Comparison of ENCODE assay signal across 8 mouse cellular contexts in the genomic region with DNA sequence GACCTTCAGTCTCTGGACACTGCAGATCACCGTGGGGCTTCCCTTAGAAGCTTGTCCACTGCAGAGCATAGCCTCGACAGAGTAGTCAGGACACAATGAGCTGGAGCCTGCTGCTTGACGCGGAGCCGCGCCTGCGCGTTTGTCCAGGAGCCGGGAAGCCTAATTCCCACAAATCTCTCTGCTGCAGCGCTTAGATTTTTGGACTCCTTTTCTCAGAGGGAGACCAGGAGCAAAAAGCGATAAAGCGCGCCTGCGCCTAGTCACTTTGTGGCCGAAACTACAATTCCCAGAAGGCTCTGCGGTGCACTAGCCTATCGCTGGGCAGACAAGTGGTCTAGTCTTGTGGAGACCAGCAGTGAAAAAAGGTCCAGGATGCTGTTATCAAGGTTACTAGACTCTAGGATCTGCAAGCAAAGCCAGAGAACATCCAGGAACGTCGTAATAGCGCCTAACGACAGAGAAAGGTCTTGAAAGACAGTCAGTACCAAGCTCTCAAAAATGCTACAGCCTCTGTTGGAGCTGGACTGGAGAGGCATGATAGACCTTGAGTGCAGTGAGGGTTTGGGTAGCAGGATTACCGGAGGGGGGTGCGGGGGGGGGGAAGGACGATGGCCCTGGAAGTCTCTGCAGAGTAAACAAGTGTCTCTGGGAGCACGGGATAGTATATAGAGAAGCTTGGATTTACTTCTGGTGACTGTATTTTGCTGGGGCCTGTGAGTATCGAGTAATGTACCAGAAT. TPM values are rescaled to one million over a fixed set of nuclear protein-coding genes. Genes with fewer than 3 reads are reported as not detected.
DNase-seq lines count a peak whose midpoint lies in the region; ATAC-seq and TF ChIP-seq lines count a peak whose summit lies in the region.

TSS of gene Zfp454 (minus strand) at position 262 of the 739 bp plus-strand sequence.

- in situ Hi-C loops in ES-E14 (cut with MboI; ENCODE audit: low sequenced_read_pairs in 2 of 2, unreplicated experiment in 2 of 2) = no loop called here

- H3K27me3 ChIP-seq in forebrain, postnatal 0 days (ENCODE audit: insufficient read depth, low read length) = no peaks in the 10 kb centered on the region
- H3K27me3 ChIP-seq in liver, embryonic 13.5 days = no peaks in the 10 kb centered on the region
- H3K27me3 ChIP-seq in neural tube, embryonic 15.5 days (replicated peaks) = no peaks in the 10 kb centered on the region

- WGBS in forebrain, postnatal 0 days = 6% methylated on average over 26 of the region's 26 CpGs
- 6% methylated on average over 26 of the region's 26 CpGs for WGBS in large intestine, adult 2 months
- WGBS in liver, embryonic 13.5 days (ENCODE audit: insufficient replicate concordance) = 7% methylated on average over 26 of the region's 26 CpGs
- whole genome bisulfite sequencing in neural tube, embryonic 15.5 days = 6% methylated on average over 26 of the region's 26 CpGs

- H3K4me3 ChIP-seq in ES-E14 (ENCODE audit: insufficient read depth in 1 of 2, low read depth in 1 of 2, low read length in 2 of 2, poor library complexity in 1 of 2, severe bottlenecking in 1 of 2) = peak within 1 kb of the TSS; percentile 50 to 71
- H3K4me3 ChIP-seq in forebrain, postnatal 0 days (ENCODE audit: low read depth, low read length) = peak within 1 kb of the TSS; percentile 52
- H3K4me3 ChIP-seq in liver, embryonic 13.5 days (replicated peaks) = peak within 1 kb of the TSS; percentile 28
- H3K4me3 ChIP-seq in neural tube, embryonic 15.5 days (replicated peaks) = peak within 1 kb of the TSS; percentile 54

- ATAC-seq in forebrain, postnatal 0 days = peak; percentile 99
- ATAC-seq in liver, embryonic 13.5 days (ENCODE audit: low read depth) = peak; percentile 53
- peak; percentile 96 for ATAC-seq in neural tube, embryonic 15.5 days (ENCODE audit: low FRiP score)

- H3K9ac ChIP-seq in ES-E14 (ENCODE audit: insufficient read depth, low read depth, low read length, poor library complexity, severe bottlenecking) = peak within 1 kb of the TSS; percentile 35; the same call in 1 of the 2 replicates
- peak within 1 kb of the TSS; percentile 64 for H3K9ac ChIP-seq in forebrain, postnatal 0 days
- peak within 1 kb of the TSS; percentile 45; the same call in 1 of the 2 replicates for H3K9ac ChIP-seq in liver, embryonic 13.5 days
- peak within 1 kb of the TSS; percentile 67 for H3K9ac ChIP-seq in neural tube, embryonic 15.5 days (replicated peaks)

- DNase-seq in ES-E14 (ENCODE audit: low read depth, low spot score) = peak; percentile 64
- peak; percentile 91 for DNase-seq in cerebellum, adult 8-10 months
- DNase-seq in forebrain, postnatal 0 days = peak; percentile 97
- DNase-seq in heart, postnatal 14 days = peak; percentile 85
- peak; percentile 27 for DNase-seq in large intestine, adult 2 months (ENCODE audit: low read depth, low spot score)
- peak; percentile 11 for DNase-seq in liver, embryonic 13.5 days
- peak; percentile 17 for DNase-seq in thymus, postnatal 14 days

- peaks cover 2 to 3% of the 10 kb centered on the region in 2 experiments; a peak in 3 of 4 replicates for H3K4me1 ChIP-seq in ES-E14 (ENCODE audit: control insufficient read depth in 2 of 2, insufficient read depth in 2 of 2, low read length in 2 of 2, poor library complexity in 1 of 2)
- H3K4me1 ChIP-seq in forebrain, postnatal 0 days (ENCODE audit: insufficient read depth) = peaks cover 16% of the 10 kb centered on the region
- no peaks in the 10 kb centered on the region for H3K4me1 ChIP-seq in liver, embryonic 13.5 days (replicated peaks)
- peaks cover 18% of the 10 kb centered on the region for H3K4me1 ChIP-seq in neural tube, embryonic 15.5 days

- no peaks in the 10 kb centered on the region; the same call in 1 of the 2 replicates for H3K36me3 ChIP-seq in ES-E14 (ENCODE audit: control insufficient read depth, insufficient read depth, low read length, poor library complexity, severe bottlenecking)
- H3K36me3 ChIP-seq in forebrain, postnatal 0 days (ENCODE audit: insufficient read depth) = peaks cover 17% of the 10 kb centered on the region
- H3K36me3 ChIP-seq in liver, embryonic 13.5 days = no peaks in the 10 kb centered on the region
- peaks cover 25% of the 10 kb centered on the region for H3K36me3 ChIP-seq in neural tube, embryonic 15.5 days

- TF ChIP-seq CTCF in forebrain, postnatal 0 days (IDR thresholded peaks at IDR 0.05; ENCODE audit: low read depth) = no peak

- no peak within 1 kb of the TSS for H3K27ac ChIP-seq in ES-E14 (ENCODE audit: insufficient read depth, low read depth, low read length, poor library complexity, severe bottlenecking)
- H3K27ac ChIP-seq in forebrain, postnatal 0 days (ENCODE audit: low read depth, low read length) = peak within 1 kb of the TSS; percentile 81
- H3K27ac ChIP-seq in liver, embryonic 13.5 days = no peak within 1 kb of the TSS
- H3K27ac ChIP-seq in neural tube, embryonic 15.5 days (replicated peaks) = peak within 1 kb of the TSS; percentile 82

- no peaks in the 10 kb centered on the region for H3K9me3 ChIP-seq in ES-E14 (ENCODE audit: control insufficient read depth, insufficient read depth, low read depth, low read length)
- no peaks in the 10 kb centered on the region for H3K9me3 ChIP-seq in forebrain, postnatal 0 days (ENCODE audit: low read length)
- no peaks in the 10 kb centered on the region; the same call in 1 of the 2 replicates for H3K9me3 ChIP-seq in liver, embryonic 13.5 days (replicated peaks)
- 0 out of 2 replicates have a peak, but pooled peaks cover 5% of the 10 kb centered on the region for H3K9me3 ChIP-seq in neural tube, embryonic 15.5 days (replicated peaks)

- peak within 1 kb of the TSS; percentile 74 for H3K4me2 ChIP-seq in forebrain, postnatal 0 days (ENCODE audit: low read depth)
- peak within 1 kb of the TSS; percentile 47 for H3K4me2 ChIP-seq in liver, embryonic 13.5 days
- H3K4me2 ChIP-seq in neural tube, embryonic 15.5 days = peak within 1 kb of the TSS; percentile 81

- intact Hi-C loops in heart, postnatal 14 days (cut with DNase I) = no loop called here

TF ChIP-seq in ES-E14, 5 proteins besides CTCF, POLR2A, EP300 and RAD21:
- TF ChIP-seq CHD2 (IDR thresholded peaks at IDR 0.05; ENCODE audit: low read depth, low read length) (no peak), HCFC1 (IDR thresholded peaks at IDR 0.05; ENCODE audit: borderline replicate concordance, insufficient read depth, low read length) (peak; percentile 93)

RNA-seq across cellular contexts. Expression of gene Zfp454, which starts in this region (rescaled TPM):
- total RNA-seq in ES-E14 (2012; rRNA removed) = 2.7 and 3.3 TPM in 2 replicates
- total RNA-seq in forebrain, postnatal 0 days (2014; rRNA removed) = 8.2 and 8.4 TPM in 2 replicates
- 7.7 and 8.7 TPM in 2 replicates for polyA plus RNA-seq in forebrain, postnatal 0 days (2015; fragmentation: Nextera tagmentation; extraction: Ambion mirVana)
- 1 to 10 TPM in 1 of 2 experiments, under 1 TPM in 1; 0.78 to 1.3 TPM for total RNA-seq in heart, postnatal 14 days (2021)
- 0.15 and 0.40 TPM in 2 replicates for polyA plus RNA-seq in large intestine, adult 2 months (2012; rRNA removed)
- 0.37 and 0.70 TPM in 2 replicates for polyA plus RNA-seq in liver, embryonic 13.5 days (2015; fragmentation: Nextera tagmentation; extraction: Ambion mirVana)
- polyA plus RNA-seq in neural tube, embryonic 15.5 days (2015; fragmentation: Nextera tagmentation; extraction: Ambion mirVana) = 9.3 and 10.8 TPM in 2 replicates

Comparison
In these comparisons a context has a peak if more than half of its experiments do, and no peak if none do; other contexts are left out.
1. Peak in DNase-seq in large intestine, adult 2 months; RNA of the gene not detected or under 1 TPM.
2. Peak in DNase-seq, ATAC-seq, H3K4me3 ChIP-seq, H3K9ac ChIP-seq and H3K4me2 ChIP-seq in liver, embryonic 13.5 days; RNA of the gene not detected or under 1 TPM.
3. DNase-seq: peak in every context shown above with its lines; median percentile 97 in forebrain, postnatal 0 days; 91 in cerebellum, adult 8-10 months; 85 in heart, postnatal 14 days; 64 in ES-E14; 27 in large intestine, adult 2 months; 17 in thymus, postnatal 14 days; 11 in liver, embryonic 13.5 days.
4. H3K27ac ChIP-seq: peak in forebrain, postnatal 0 days (single experiment) and neural tube, embryonic 15.5 days (single experiment); none in ES-E14 (single experiment) and liver, embryonic 13.5 days (single experiment).
5. Peak in every context shown above with its lines, with median percentiles within 50 percentile points of each other: H3K4me3 ChIP-seq, H3K9ac ChIP-seq, ATAC-seq and H3K4me2 ChIP-seq.